Mouse (Mus musculus) midbrain, embryonic 16.5 days (tissue): ENCODE data around the gene Mpnd. TPM values are rescaled to one million over a fixed set of nuclear protein-coding genes. Genes with fewer than 3 reads are reported as not detected.

Experiments used
- ATAC-seq: fragments of 200-750 bp; cut with Nextera tagmentation; 2 replicates; pipeline ENCODE4 v1.8.0; 2017; ENCODE audit warnings: moderate TSS enrichment
- H3K27ac ChIP-seq: fragments of 300-500 bp; sonication (generic); 2 replicates; pipeline ENCODE4 v1.5.1; 2014; ENCODE audit warnings: mild to moderate bottlenecking, low read length, mixed read lengths
- H3K27me3 ChIP-seq: fragments of 300-500 bp; sonication (generic); 2 replicates; pipeline ENCODE4 v1.6.1; 2014; ENCODE audit warnings: low read depth, low read length, mixed read lengths; ENCODE audit not compliant: control insufficient read depth, insufficient read depth
- H3K36me3 ChIP-seq: fragments of 300-500 bp; sonication (generic); 2 replicates; pipeline ENCODE4 v1.6.1; 2014; ENCODE audit warnings: mild to moderate bottlenecking, low read length, moderate library complexity, mixed read lengths; ENCODE audit not compliant: control insufficient read depth, insufficient read depth
- H3K4me1 ChIP-seq: fragments of 300-500 bp; sonication (generic); 2 replicates; pipeline ENCODE4 v1.6.1; 2014; ENCODE audit warnings: mild to moderate bottlenecking, low read length, mixed read lengths; ENCODE audit not compliant: control insufficient read depth, insufficient read depth
- H3K4me2 ChIP-seq: fragments of 300-500 bp; sonication (generic); 2 replicates; pipeline ENCODE4 v1.6.1; 2014; ENCODE audit warnings: mild to moderate bottlenecking, low read length, mixed read lengths
- H3K4me3 ChIP-seq: fragments of 300-500 bp; sonication (generic); 2 replicates; pipeline ENCODE4 v1.5.1; 2014; ENCODE audit warnings: low read depth, mild to moderate bottlenecking, low read length, moderate library complexity, mixed read lengths
- H3K9ac ChIP-seq: fragments of 300-500 bp; sonication (generic); 2 replicates; pipeline ENCODE4 v1.6.1; 2014; ENCODE audit warnings: low read depth, low read length, mixed read lengths
- H3K9me3 ChIP-seq: fragments of 300-500 bp; sonication (generic); replicated peaks from 2 replicates; pipeline ENCODE4 v1.6.1; 2014; ENCODE audit warnings: mild to moderate bottlenecking, low read length, mixed read lengths; ENCODE audit not compliant: control insufficient read depth, poor library complexity, severe bottlenecking
- WGBS: fragments of 180-500 bp; shearing (Covaris S2); extraction: QIAGEN DNeasy Blood & Tissue Kit; methylation state at CpG from one replicate; pipeline ENCODE4 v1.1.7; 2014; 5-methylcytosine and 5-hydroxymethylcytosine counted together
- polyA plus RNA-seq: library from polyadenylated mRNA; unstranded; fragments of >200 nt; fragmentation: Nextera tagmentation; extraction: Ambion mirVana; gene quantifications from 2 replicates; pipeline ENCODE4 v1.2.1, GENCODE M21; 2015

Mpnd gene
- polyA plus RNA-seq, 1 experiment from 2014 or later = 115 TPM

- Histone ChIP-seq H3K27ac (peak overlapping the region; percentile 33; the same call in 1 of the 2 replicates), H3K4me3 (peak overlapping the region; percentile 77), H3K36me3 (peaks cover 15% of the 10 kb centered on the region; the same call in 1 of the 2 replicates), H3K4me1 (peaks cover 40% of the 10 kb centered on the region), H3K27me3 (no peaks in the 10 kb centered on the region), H3K9me3 (no peaks in the 10 kb centered on the region), H3K9ac (peak overlapping the region; percentile 94), H3K4me2 (peak overlapping the region; percentile 97)
- ATAC-seq = no peak
- 19% methylated on average over 22 of the region's 22 CpGs for WGBS
Measured at GRCm38 (mm10) chr17:55971453-55971852, 34.1 kb upstream of the Mpnd start.

GRCm38 (mm10) chr17:55976255-55976862, 29.2 kb upstream of the Mpnd start:
- Histone ChIP-seq H3K36me3 (peaks cover 11% of the 10 kb centered on the region; the same call in 1 of the 2 replicates), H3K4me2 (0 out of 2 replicates have a peak overlapping the region, but pooled peaks have one; percentile 17), H3K4me1 (peaks cover 24% of the 10 kb centered on the region), H3K4me3 (no peak overlapping the region), H3K27me3 (no peaks in the 10 kb centered on the region), H3K9me3 (no peaks in the 10 kb centered on the region), H3K27ac (peak overlapping the region; percentile 69), H3K9ac (peak overlapping the region; percentile 43)
- ATAC-seq = peak; percentile 65
- WGBS = 17% methylated on average over 13 of the region's 13 CpGs

DNA sequence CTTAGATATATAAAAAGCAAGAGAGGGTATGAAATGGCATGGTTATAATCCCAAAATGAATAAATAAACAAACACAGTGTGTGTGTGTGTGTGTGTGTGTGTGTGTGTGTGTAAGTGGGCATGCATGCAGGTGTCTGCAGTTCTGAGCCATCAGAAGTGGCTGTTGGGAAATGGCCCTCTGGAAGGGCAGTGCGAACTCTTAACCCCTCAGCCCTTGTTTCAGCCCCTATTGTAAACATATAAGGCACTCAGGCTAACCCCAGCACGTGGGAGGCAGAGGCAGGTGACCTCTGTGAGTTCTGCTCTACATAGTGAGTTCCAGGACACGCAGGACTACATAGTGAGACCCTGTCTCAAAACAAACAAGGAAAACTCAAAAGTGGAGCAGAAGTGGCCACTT, 28.2 kb upstream of the Mpnd start:
- Histone ChIP-seq H3K9me3 (no peaks in the 10 kb centered on the region), H3K27me3 (no peaks in the 10 kb centered on the region), H3K4me3 (no peak overlapping the region), H3K4me2 (no peak overlapping the region), H3K9ac (no peak overlapping the region), H3K36me3 (peaks cover 11% of the 10 kb centered on the region; the same call in 1 of the 2 replicates), H3K4me1 (peaks cover 15% of the 10 kb centered on the region), H3K27ac (no peak overlapping the region)
- no peak for ATAC-seq
- WGBS = 71% methylated on average over 3 of the region's 3 CpGs

DNA sequence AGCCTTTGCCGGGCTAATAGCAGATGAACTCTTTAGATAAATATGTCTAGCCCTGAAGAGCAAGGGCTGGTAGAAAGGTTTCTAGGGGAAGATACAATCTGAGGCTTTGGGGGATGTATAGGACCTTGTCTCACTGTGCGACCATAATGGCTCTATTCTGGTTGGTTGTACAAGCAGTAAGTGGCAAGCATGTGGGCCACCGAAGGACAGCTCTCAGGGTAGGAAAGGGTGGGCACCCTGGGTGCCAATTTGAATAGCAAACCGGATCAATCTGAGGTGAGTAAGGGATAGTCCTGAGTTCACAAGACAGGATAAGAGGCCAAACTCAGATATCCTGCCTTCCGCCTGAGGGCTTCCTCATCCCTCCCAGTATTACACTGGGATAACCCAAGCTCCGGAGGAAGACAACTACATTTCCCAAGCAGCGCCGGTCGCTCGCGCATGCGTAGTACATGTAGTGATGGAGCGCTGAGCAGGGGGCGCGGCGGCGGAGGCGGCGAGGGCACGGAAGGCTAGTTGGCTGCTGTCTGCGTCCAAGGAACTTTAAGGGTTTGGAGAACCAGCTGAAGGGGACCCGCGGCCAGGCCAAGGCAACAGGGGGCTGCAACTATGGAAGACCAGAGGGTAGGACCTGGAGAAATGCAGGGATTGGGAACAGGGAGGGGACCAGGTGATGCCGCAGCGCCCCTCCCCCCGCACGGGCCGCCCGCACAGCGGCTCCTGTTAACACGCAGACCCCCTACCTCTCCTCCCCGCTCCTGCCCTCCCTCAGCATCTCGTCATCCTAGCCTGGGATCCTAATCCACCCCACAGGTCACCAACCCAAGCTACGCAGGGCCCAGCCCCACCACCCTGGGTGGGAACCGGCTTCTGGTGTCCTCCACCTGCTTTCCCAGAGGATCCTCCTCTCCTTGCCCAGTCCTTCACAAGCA, 19.2 kb upstream of the Mpnd start, which contains the start of gene Fsd1:
Fsd1 (plus strand) TSS at position 480 of the 932 bp plus-strand sequence.
- peak; percentile 86 for ATAC-seq
- Histone ChIP-seq H3K4me3 (peak within 1 kb of the TSS; percentile 73), H3K27ac (peak within 1 kb of the TSS; percentile 75), H3K27me3 (no peaks in the 10 kb centered on the region), H3K4me2 (peak within 1 kb of the TSS; percentile 90), H3K9me3 (no peaks in the 10 kb centered on the region), H3K9ac (peak within 1 kb of the TSS; percentile 93), H3K4me1 (peaks cover 7% of the 10 kb centered on the region), H3K36me3 (peaks cover 3% of the 10 kb centered on the region)
- 8% methylated on average over 33 of the region's 35 CpGs for WGBS

- H3K4me1 ChIP-seq = peaks cover 7% of the 10 kb centered on the region
- H3K9me3 ChIP-seq = no peaks in the 10 kb centered on the region
- WGBS = 90% methylated on average over 8 of the region's 8 CpGs
- H3K4me2 ChIP-seq = no peak overlapping the region
- ATAC-seq = no peak
- no peak overlapping the region for H3K4me3 ChIP-seq
- no peak overlapping the region for H3K9ac ChIP-seq
- H3K36me3 ChIP-seq = peaks cover 22% of the 10 kb centered on the region
- H3K27me3 ChIP-seq = no peaks in the 10 kb centered on the region
- no peak overlapping the region for H3K27ac ChIP-seq
Measured at GRCm38 (mm10) chr17:55990278-55990898, 15.1 kb upstream of the Mpnd start.

DNA sequence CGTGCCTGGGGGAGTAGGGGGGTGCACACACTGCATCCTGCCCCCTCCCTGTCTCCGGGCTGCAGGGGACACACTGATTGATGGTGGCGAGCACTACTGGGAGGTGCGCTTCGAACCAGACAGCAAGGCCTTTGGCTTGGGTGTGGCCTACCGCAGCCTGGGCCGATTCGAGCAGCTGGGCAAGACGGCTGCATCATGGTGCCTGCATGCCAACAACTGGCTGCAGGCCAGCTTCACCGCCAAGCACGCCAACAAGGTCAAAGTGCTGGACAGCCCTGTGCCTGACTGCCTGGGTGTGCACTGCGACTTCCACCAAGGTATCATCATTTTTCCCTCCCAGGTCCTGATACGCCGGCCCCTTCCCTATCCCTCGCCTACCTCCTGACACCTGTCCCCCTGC, 9.5 kb upstream of the Mpnd start:
- Histone ChIP-seq H3K9ac (no peak overlapping the region), H3K4me3 (no peak overlapping the region), H3K27me3 (peaks cover 8% of the 10 kb centered on the region), H3K4me2 (no peak overlapping the region), H3K27ac (no peak overlapping the region), H3K9me3 (no peaks in the 10 kb centered on the region), H3K4me1 (no peaks in the 10 kb centered on the region), H3K36me3 (peaks cover 37% of the 10 kb centered on the region)
- WGBS = 89% methylated on average over 15 of the region's 15 CpGs
- ATAC-seq = no peak

DNA sequence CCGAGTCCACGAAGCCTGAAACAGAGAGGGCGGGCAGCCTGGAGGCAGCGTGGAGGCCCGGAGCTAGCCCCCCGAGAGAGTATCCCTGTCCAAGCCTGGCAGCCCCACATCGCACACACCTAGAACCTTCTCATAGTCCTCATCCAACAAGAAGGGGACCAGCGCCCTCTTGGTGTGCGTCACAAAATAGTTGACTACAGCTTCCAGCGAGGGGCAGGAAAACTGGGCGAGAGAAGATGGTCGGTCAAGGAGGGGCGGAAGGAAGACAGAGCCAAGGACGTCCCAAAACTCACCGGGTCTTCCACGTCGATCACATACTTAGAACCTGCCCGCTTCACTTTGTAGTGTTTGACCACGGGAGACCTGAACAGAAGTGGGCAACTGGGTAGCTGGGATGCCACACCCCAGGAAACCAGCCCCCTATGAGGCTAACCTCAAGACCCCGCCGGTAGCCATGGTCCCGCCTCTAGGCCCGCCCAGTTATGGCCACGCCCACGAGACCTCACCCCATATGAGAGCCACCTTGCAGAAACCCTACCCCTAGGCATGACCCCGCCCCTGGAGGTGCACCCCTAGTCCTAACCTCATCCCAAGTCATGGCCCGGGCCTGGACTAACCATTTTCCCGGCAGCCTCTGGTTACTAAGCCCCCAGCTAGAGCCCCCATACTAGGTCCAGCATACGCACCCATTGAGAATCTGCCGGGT, 5.6 kb upstream of the Mpnd start:
- no peak overlapping the region for H3K27ac ChIP-seq
- H3K9ac ChIP-seq = no peak overlapping the region
- 7% methylated on average over 30 of the region's 30 CpGs for WGBS
- H3K4me3 ChIP-seq = no peak overlapping the region
- H3K4me1 ChIP-seq = no peaks in the 10 kb centered on the region
- H3K36me3 ChIP-seq = peaks cover 18% of the 10 kb centered on the region
- peaks cover 9% of the 10 kb centered on the region for H3K27me3 ChIP-seq
- H3K9me3 ChIP-seq = no peaks in the 10 kb centered on the region
- ATAC-seq = 0 out of 2 replicates have a peak, but pooled peaks have one; percentile 22
- 0 out of 2 replicates have a peak overlapping the region, but pooled peaks have one; percentile 6 for H3K4me2 ChIP-seq

- Histone ChIP-seq H3K9me3 (no peaks in the 10 kb centered on the region), H3K27ac (no peak overlapping the region), H3K4me2 (no peak overlapping the region), H3K4me1 (peaks cover 5% of the 10 kb centered on the region; the same call in 1 of the 2 replicates), H3K36me3 (no peaks in the 10 kb centered on the region), H3K4me3 (no peak overlapping the region), H3K9ac (no peak overlapping the region), H3K27me3 (peaks cover 9% of the 10 kb centered on the region)
- WGBS = 96% methylated on average over 3 of the region's 3 CpGs
- ATAC-seq = no peak
Measured at GRCm38 (mm10) chr17:56003000-56003399, 2.5 kb upstream of the Mpnd start.
